Comparison of ENCODE assay signal across 7 mouse cellular contexts in genomic region chr13:63330236-63330860, GRCm38 (mm10).
DNase-seq lines count a peak whose midpoint lies in the region; ATAC-seq and TF ChIP-seq lines count a peak whose summit lies in the region.

No protein-coding gene starts in this region.

- H3K4me1 ChIP-seq in testis, adult 2 months (ENCODE audit: control insufficient read depth, insufficient read depth, low read length): no peaks in the 10 kb centered on the region; the same call in 1 of the 2 replicates
- H3K4me1 ChIP-seq in limb, embryonic 13.5 days: peaks cover 71% of the 10 kb centered on the region

- no peaks in the 10 kb centered on the region for H3K9me3 ChIP-seq in limb, embryonic 13.5 days

- intact Hi-C loops in heart, postnatal 25 days (cut with DNase I): loop anchor here (2.0 to 5.0 kb wide), 3 partner anchors 93 to 404 kb away; no protein-coding TSS in a partner anchor

- H3K4me3 ChIP-seq in testis, adult 2 months (ENCODE audit: control insufficient read depth, low read depth, low read length): no peak overlapping the region
- H3K4me3 ChIP-seq in limb, embryonic 13.5 days: no peak overlapping the region

- H3K27me3 ChIP-seq in testis, adult 2 months (ENCODE audit: control insufficient read depth, insufficient read depth, low read length): no peaks in the 10 kb centered on the region
- no peaks in the 10 kb centered on the region for H3K27me3 ChIP-seq in limb, embryonic 13.5 days

- peak; percentile 64 for ATAC-seq in limb, embryonic 13.5 days (ENCODE audit: low FRiP score, low read depth)

- H3K4me2 ChIP-seq in limb, embryonic 13.5 days (replicated peaks): peak overlapping the region; percentile 37; the same call in 1 of the 2 replicates

- no peak for DNase-seq in testis, postnatal 14 days (ENCODE audit: low spot score)
- peak; percentile 55 to 62 for DNase-seq in frontal cortex, adult 2 months (ENCODE audit: extremely low spot score in 1 of 2, low spot score in 1 of 2)
- DNase-seq in liver: no peak
- no peak for DNase-seq in cerebellum, adult 8-10 months
- no peak for DNase-seq in heart, postnatal 25 days (ENCODE audit: low spot score)

- 0 out of 2 replicates have a peak overlapping the region, but pooled peaks have one; percentile 26 for H3K27ac ChIP-seq in testis, adult 2 months (ENCODE audit: control insufficient read depth, insufficient read depth, low read depth, low read length)
- H3K27ac ChIP-seq in limb, embryonic 13.5 days: peak overlapping the region; percentile 91

- TF ChIP-seq CTCF in testis, adult 2 months (IDR thresholded peaks at IDR 0.05; ENCODE audit: control insufficient read depth, insufficient read depth, insufficient replicate concordance, low read depth, low read length): no peak

- no peaks in the 10 kb centered on the region for H3K36me3 ChIP-seq in testis, adult 2 months (ENCODE audit: control insufficient read depth, insufficient read depth, low read length)
- no peaks in the 10 kb centered on the region for H3K36me3 ChIP-seq in limb, embryonic 13.5 days

- WGBS in limb, embryonic 13.5 days: 26% methylated on average over 9 of the region's 9 CpGs

- TF ChIP-seq POLR2A in testis, adult 2 months (IDR thresholded peaks at IDR 0.05; ENCODE audit: control insufficient read depth, low read depth, low read length): no peak

- H3K9ac ChIP-seq in limb, embryonic 13.5 days: no peak overlapping the region

Comparison
In these comparisons a context has a peak if more than half of its experiments do, and no peak if none do; other contexts are left out.
1. DNase-seq: peak in frontal cortex, adult 2 months (2 of 2); none in testis, postnatal 14 days (single experiment), liver (single experiment), cerebellum, adult 8-10 months (single experiment) and heart, postnatal 25 days (single experiment).